Mouse (Mus musculus): ENCODE results near the gene Hs3st3b1. TPM values are rescaled to one million over a fixed set of nuclear protein-coding genes. Genes with fewer than 3 reads are reported as not detected.

Gene Hs3st3b1
- polyA plus RNA-seq, 1 experiment from 2014 or later, result 13.1 TPM

DNA sequence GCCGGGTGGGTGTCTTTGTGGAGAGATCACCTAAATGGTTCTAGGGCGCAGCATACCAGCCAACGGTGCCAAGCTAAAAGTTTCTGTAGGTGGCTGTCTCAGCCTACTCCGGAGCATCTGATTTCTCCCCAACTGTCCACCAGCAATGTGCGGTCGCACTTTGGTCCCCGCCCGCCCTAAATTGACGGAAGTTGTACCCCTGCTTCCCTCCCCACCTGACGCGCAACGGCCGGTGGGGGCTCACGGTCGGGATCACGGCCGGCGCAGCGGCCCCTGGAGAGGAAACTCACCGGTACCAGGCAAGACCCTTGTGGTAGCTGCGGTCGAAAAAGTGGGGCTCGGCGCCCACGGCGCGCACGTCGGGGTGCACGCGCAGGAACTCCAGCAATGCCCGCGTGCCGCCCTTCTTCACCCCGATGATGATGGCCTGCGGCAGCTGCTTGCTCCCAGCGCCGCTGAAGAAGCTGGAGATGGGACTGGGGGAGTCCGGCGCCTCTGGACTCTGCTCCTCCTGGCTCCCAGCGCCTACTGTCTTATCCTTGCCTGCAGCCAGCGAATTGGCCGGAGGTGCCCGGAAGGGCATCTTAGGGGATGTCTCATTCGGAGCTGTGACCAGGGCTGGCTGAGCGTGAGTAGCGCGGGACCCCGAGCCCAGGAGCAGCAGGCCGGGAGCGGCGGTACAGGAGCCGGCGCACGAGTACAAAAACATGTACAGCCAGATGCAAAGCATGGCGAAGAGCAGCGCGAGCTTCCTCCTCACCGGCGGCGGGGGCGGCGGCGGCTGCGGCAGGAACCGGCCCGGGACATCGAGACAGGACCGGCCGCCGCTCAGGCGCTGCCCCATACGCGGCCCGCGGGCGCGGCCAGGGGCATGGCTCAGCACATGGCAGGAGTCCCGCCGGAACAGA lies 792 bp downstream of the Hs3st3b1 start:
- peak overlapping the region; percentile 68 for H3K27ac ChIP-seq (replicated peaks)
- ATAC-seq (ENCODE audit: insufficient number of reproducible peaks, low FRiP score, low TSS enrichment, low read depth), result no peak

GRCm38 (mm10) chr11:63920531-63920930 lies 1.6 kb downstream of the Hs3st3b1 start:
- peaks cover 34% of the 10 kb centered on the region for H3K27me3 ChIP-seq
- H3K4me3 ChIP-seq (replicated peaks), result peak overlapping the region; percentile 68
- H3K36me3 ChIP-seq, result no peaks in the 10 kb centered on the region
- peaks cover 72% of the 10 kb centered on the region for H3K4me1 ChIP-seq
- peak overlapping the region; percentile 66 for H3K9ac ChIP-seq
- peak overlapping the region; percentile 68; the same call in 1 of the 2 replicates for H3K27ac ChIP-seq (replicated peaks)
- ATAC-seq (ENCODE audit: insufficient number of reproducible peaks, low FRiP score, low TSS enrichment, low read depth), result peak; percentile 67
- H3K4me2 ChIP-seq (replicated peaks), result peak overlapping the region; percentile 94
- H3K9me3 ChIP-seq (replicated peaks), result no peaks in the 10 kb centered on the region
- WGBS, result under 1% methylated on average over 33 of the region's 33 CpGs

More for the DNA sequence above, 792 bp downstream of the Hs3st3b1 start:
- under 1% methylated on average over 74 of the region's 80 CpGs for WGBS
- no peaks in the 10 kb centered on the region for H3K36me3 ChIP-seq
- H3K4me3 ChIP-seq (replicated peaks), result peak overlapping the region; percentile 68
- H3K27me3 ChIP-seq, result peaks cover 34% of the 10 kb centered on the region
- H3K9ac ChIP-seq, result peak overlapping the region; percentile 66
- H3K9me3 ChIP-seq (replicated peaks), result no peaks in the 10 kb centered on the region
- H3K4me2 ChIP-seq (replicated peaks), result peak overlapping the region; percentile 94
- H3K4me1 ChIP-seq, result peaks cover 70% of the 10 kb centered on the region

- Histone ChIP-seq H3K27me3 (peaks cover 24% of the 10 kb centered on the region), H3K27ac (replicated peaks) (peak overlapping the region; percentile 17; the same call in 1 of the 2 replicates), H3K4me1 (peaks cover 65% of the 10 kb centered on the region), H3K4me3 (replicated peaks) (peak overlapping the region; percentile 68), H3K9me3 (replicated peaks) (no peaks in the 10 kb centered on the region), H3K4me2 (replicated peaks) (peak overlapping the region; percentile 94), H3K36me3 (no peaks in the 10 kb centered on the region), H3K9ac (0 out of 2 replicates have a peak overlapping the region, but pooled peaks have one; percentile 18)
- no peak for ATAC-seq (ENCODE audit: insufficient number of reproducible peaks, low FRiP score, low TSS enrichment, low read depth)
- WGBS, result 5% methylated on average over 51 of the region's 52 CpGs
These were observed 2.6 kb downstream of the Hs3st3b1 start for GRCm38 (mm10) chr11:63919211-63920098.

DNA sequence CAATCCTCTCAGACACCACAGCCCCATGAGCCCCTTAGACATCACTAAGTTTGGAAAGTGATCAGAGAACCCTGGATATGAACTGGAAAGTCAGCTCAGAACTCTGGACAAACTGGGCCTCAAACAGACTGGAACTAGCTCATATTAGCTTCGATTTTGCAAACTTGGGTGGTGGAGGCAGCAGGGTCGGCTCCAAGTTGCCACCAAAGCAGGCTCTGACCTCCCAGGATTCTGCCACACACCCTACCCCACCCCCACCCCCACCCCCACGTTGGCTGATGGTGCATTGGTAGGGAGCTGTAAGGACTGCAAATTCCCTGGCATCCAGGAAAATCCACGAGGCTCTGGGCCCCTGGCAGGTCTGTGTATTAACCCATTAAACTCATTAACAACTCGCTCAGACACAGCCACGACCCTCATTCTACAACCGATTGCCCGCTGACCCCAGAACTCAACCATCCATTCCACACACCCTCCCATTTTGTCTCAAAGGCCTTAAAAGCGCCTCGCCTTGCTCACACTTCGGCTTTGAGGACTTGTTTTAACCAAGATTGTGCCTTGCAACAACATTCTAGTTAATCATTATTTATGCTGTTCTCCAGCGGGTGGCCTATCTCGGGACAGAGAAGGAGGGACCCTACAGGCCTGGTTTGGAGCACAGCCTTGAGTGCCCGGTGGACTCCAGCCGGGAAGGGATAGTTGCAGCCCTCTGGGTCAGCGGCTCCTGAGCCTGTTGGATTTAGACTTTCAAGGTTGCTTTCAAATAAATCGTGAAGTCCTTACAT lies 3.6 kb downstream of the Hs3st3b1 start:
- H3K27me3 ChIP-seq, result peaks cover 16% of the 10 kb centered on the region
- H3K27ac ChIP-seq (replicated peaks), result no peak overlapping the region

GRCm38 (mm10) chr11:63917561-63917960 lies 4.5 kb downstream of the Hs3st3b1 start:
- no peaks in the 10 kb centered on the region for H3K36me3 ChIP-seq
- 0 out of 2 replicates have a peak overlapping the region, but pooled peaks have one; percentile 4 for H3K4me2 ChIP-seq (replicated peaks)
- WGBS, result 40% methylated on average over 6 of the region's 6 CpGs
- H3K4me3 ChIP-seq (replicated peaks), result no peak overlapping the region
- peaks cover 7% of the 10 kb centered on the region for H3K27me3 ChIP-seq
- H3K9ac ChIP-seq, result no peak overlapping the region
- no peaks in the 10 kb centered on the region for H3K9me3 ChIP-seq (replicated peaks)
- no peak for ATAC-seq (ENCODE audit: insufficient number of reproducible peaks, low FRiP score, low TSS enrichment, low read depth)
- peaks cover 55% of the 10 kb centered on the region for H3K4me1 ChIP-seq
- no peak overlapping the region for H3K27ac ChIP-seq (replicated peaks)

More for the DNA sequence above, 3.6 kb downstream of the Hs3st3b1 start:
- peak overlapping the region; percentile 68 for H3K4me3 ChIP-seq (replicated peaks)
- peak overlapping the region; percentile 94 for H3K4me2 ChIP-seq (replicated peaks)
- H3K9ac ChIP-seq, result no peak overlapping the region
- ATAC-seq (ENCODE audit: insufficient number of reproducible peaks, low FRiP score, low TSS enrichment, low read depth), result no peak
- H3K9me3 ChIP-seq (replicated peaks), result no peaks in the 10 kb centered on the region
- H3K4me1 ChIP-seq, result peaks cover 65% of the 10 kb centered on the region
- 36% methylated on average over 17 of the region's 17 CpGs for WGBS
- H3K36me3 ChIP-seq, result no peaks in the 10 kb centered on the region

DNA sequence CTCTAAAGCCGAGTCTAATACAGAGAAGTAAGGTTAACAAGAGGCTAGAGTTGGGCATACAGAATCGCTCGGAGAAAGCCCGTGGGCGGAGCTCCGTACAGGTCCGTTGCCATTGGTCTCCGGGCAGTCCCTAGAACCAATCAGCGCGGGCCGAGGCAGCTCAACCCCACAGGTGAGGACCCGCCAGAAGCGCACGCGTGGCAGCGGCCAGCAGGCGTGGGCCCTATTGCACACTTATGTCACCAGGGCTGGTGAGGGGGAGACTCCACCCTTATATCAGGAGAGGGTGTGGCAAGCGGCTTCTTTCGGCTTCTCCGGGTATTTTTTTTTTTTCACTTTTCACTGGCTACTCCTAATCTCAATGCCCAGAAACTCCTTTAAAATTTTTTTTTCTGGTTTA lies 7.7 kb downstream of the Hs3st3b1 start:
- H3K9ac ChIP-seq, result no peak overlapping the region
- no peaks in the 10 kb centered on the region for H3K36me3 ChIP-seq
- H3K4me1 ChIP-seq, result peaks cover 36% of the 10 kb centered on the region
- peak overlapping the region; percentile 84 for H3K4me2 ChIP-seq (replicated peaks)
- H3K4me3 ChIP-seq (replicated peaks), result peak overlapping the region; percentile 42
- ATAC-seq (ENCODE audit: insufficient number of reproducible peaks, low FRiP score, low TSS enrichment, low read depth), result peak; percentile 80
- H3K27ac ChIP-seq (replicated peaks), result no peak overlapping the region
- no peaks in the 10 kb centered on the region for H3K27me3 ChIP-seq
- H3K9me3 ChIP-seq (replicated peaks), result no peaks in the 10 kb centered on the region
- 3% methylated on average over 20 of the region's 20 CpGs for WGBS

- H3K27me3 ChIP-seq, result no peaks in the 10 kb centered on the region
- 26% methylated on average over 4 of the region's 4 CpGs for WGBS
- peak overlapping the region; percentile 42 for H3K4me3 ChIP-seq (replicated peaks)
- H3K9me3 ChIP-seq (replicated peaks), result no peaks in the 10 kb centered on the region
- H3K27ac ChIP-seq (replicated peaks), result no peak overlapping the region
- peaks cover 32% of the 10 kb centered on the region for H3K4me1 ChIP-seq
- ATAC-seq (ENCODE audit: insufficient number of reproducible peaks, low FRiP score, low TSS enrichment, low read depth), result no peak; the same call in 1 of the 2 replicates
- no peak overlapping the region for H3K9ac ChIP-seq
- no peaks in the 10 kb centered on the region for H3K36me3 ChIP-seq
- H3K4me2 ChIP-seq (replicated peaks), result peak overlapping the region; percentile 84
These were observed 8.2 kb downstream of the Hs3st3b1 start for GRCm38 (mm10) chr11:63913936-63914335.

DNA sequence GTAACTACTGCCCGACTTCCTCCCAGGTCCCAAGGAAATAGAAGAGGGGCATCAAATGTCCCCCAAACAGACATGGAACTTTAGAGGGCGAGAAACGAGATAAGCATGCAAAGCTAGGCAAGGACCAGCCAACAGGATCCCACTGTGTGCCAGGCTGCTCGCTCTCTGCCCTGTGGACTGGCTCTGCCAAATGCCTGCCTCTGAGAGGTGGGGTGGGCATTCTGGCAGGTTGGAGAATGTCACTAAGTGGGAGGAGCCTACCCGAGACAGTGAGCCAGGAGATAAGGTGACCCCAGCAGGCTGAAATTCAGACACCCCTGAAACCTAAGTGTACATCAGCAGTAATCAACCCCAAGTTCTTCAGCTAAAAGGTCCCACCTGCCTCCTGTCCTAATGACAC lies 11.1 kb downstream of the Hs3st3b1 start:
- Histone ChIP-seq H3K9me3 (replicated peaks) (no peaks in the 10 kb centered on the region), H3K4me1 (peaks cover 34% of the 10 kb centered on the region), H3K27me3 (no peaks in the 10 kb centered on the region), H3K36me3 (no peaks in the 10 kb centered on the region), H3K4me3 (replicated peaks) (no peak overlapping the region), H3K9ac (no peak overlapping the region), H3K4me2 (replicated peaks) (no peak overlapping the region), H3K27ac (replicated peaks) (no peak overlapping the region)
- WGBS, result 53% methylated on average over 5 of the region's 5 CpGs
- no peak for ATAC-seq (ENCODE audit: insufficient number of reproducible peaks, low FRiP score, low TSS enrichment, low read depth)

- Histone ChIP-seq H3K4me1 (peaks cover 31% of the 10 kb centered on the region), H3K27me3 (no peaks in the 10 kb centered on the region), H3K36me3 (no peaks in the 10 kb centered on the region), H3K9me3 (replicated peaks) (no peaks in the 10 kb centered on the region), H3K4me2 (replicated peaks) (no peak overlapping the region), H3K4me3 (replicated peaks) (no peak overlapping the region), H3K9ac (no peak overlapping the region), H3K27ac (replicated peaks) (no peak overlapping the region)
- ATAC-seq (ENCODE audit: insufficient number of reproducible peaks, low FRiP score, low TSS enrichment, low read depth), result no peak
- WGBS, result 94% methylated on average over 4 of the region's 4 CpGs
These were observed 12.1 kb downstream of the Hs3st3b1 start for GRCm38 (mm10) chr11:63909961-63910360.

DNA sequence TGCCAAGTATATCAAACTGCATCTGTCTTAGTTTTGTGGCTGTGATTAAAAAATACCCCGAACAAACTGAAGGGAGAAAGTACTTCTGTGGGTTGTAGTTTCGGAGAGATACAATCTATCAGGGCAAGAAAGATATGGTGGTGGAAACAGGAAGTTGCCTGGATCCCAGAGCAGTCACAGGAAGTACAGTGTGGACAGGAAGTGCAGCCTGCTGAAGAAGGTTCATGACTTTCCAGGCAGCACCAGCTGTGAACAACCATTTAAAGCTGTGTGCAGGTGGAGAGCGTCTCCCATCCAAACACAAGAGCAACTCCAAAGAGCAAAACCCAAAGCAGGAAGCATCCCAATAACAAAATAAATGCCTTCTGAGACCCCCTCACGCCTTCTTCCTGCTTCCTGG lies 13.6 kb downstream of the Hs3st3b1 start:
- Histone ChIP-seq H3K4me3 (replicated peaks) (no peak overlapping the region), H3K4me2 (replicated peaks) (no peak overlapping the region), H3K27ac (replicated peaks) (no peak overlapping the region), H3K9me3 (replicated peaks) (no peaks in the 10 kb centered on the region), H3K9ac (no peak overlapping the region), H3K27me3 (no peaks in the 10 kb centered on the region), H3K4me1 (peaks cover 19% of the 10 kb centered on the region), H3K36me3 (no peaks in the 10 kb centered on the region)
- 85% methylated on average over 4 of the region's 4 CpGs for WGBS
- ATAC-seq (ENCODE audit: insufficient number of reproducible peaks, low FRiP score, low TSS enrichment, low read depth), result no peak
